ENCODE assay signal across 19 mouse cellular contexts in the genomic region with DNA sequence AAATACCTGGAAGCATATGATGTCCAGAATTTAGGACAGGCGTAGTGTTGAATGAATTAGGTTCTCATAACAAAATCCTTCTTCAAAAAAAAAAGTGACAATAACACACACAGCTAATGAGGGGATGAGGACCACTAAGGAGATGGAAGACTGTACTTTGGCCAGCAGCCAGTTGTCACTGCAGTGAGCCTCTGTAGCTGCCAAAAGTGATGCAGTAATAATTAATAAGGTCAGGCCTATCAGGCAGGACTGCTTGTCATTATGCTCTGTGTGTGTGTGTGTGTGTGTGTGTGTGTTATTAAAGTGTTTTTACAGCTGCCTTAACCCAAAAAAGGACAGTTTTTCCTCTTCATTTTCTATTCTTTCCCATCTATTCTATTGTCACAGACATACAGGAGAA.
DNase-seq lines count a peak whose midpoint lies in the region; ATAC-seq and TF ChIP-seq lines count a peak whose summit lies in the region.
"Had no signal": no experiment of that assay in that cellular context is flagged by ENCODE, and none has a peak within 500 bp of the region (broad histone marks: within the 10 kb centered on the region; RNA-seq: fewer than 3 reads in every experiment).

No protein-coding gene starts in this region.

- H3K9ac ChIP-seq in forebrain, embryonic 13.5 days: no peak overlapping the region
- no peak overlapping the region for H3K9ac ChIP-seq in neural tube, embryonic 14.5 days (replicated peaks; ENCODE audit: low read depth, low read length)
- no peak overlapping the region for H3K9ac ChIP-seq in neural tube, embryonic 15.5 days (replicated peaks)
- H3K9ac ChIP-seq in forebrain, postnatal 0 days: no peak overlapping the region
- H3K9ac ChIP-seq: embryonic facial prominence, embryonic 15.5 days; liver, embryonic 12.5 days; lung, embryonic 14.5 days; neural tube, embryonic 12.5 days had no signal

- no peak overlapping the region for H3K27ac ChIP-seq in forebrain, embryonic 13.5 days
- H3K27ac ChIP-seq in forebrain, embryonic 10.5 days: no peak overlapping the region
- no peak overlapping the region for H3K27ac ChIP-seq in neural tube, embryonic 14.5 days (ENCODE audit: low read depth, low read length)
- H3K27ac ChIP-seq in neural tube, embryonic 15.5 days (replicated peaks): no peak overlapping the region
- H3K27ac ChIP-seq in forebrain, postnatal 0 days (ENCODE audit: low read depth, low read length): no peak overlapping the region
- H3K27ac ChIP-seq: embryonic facial prominence, embryonic 15.5 days; liver, embryonic 12.5 days; macrophage; neural tube, embryonic 12.5 days had no signal

- no peak for TF ChIP-seq CTCF in forebrain, postnatal 0 days (IDR thresholded peaks at IDR 0.05; ENCODE audit: low read depth)

- WGBS in forebrain, embryonic 13.5 days: 48% methylated on average over 1 of the region's 1 CpGs
- 96% methylated on average over 1 of the region's 1 CpGs for WGBS in forebrain, embryonic 10.5 days
- WGBS in neural tube, embryonic 14.5 days: 67% methylated on average over 1 of the region's 1 CpGs
- WGBS in neural tube, embryonic 15.5 days: 67% methylated on average over 1 of the region's 1 CpGs
- 51% methylated on average over 1 of the region's 1 CpGs for WGBS in forebrain, postnatal 0 days

- H3K4me1 ChIP-seq in forebrain, embryonic 13.5 days: no peaks in the 10 kb centered on the region
- H3K4me1 ChIP-seq in forebrain, embryonic 10.5 days: no peaks in the 10 kb centered on the region
- no peaks in the 10 kb centered on the region for H3K4me1 ChIP-seq in neural tube, embryonic 14.5 days (ENCODE audit: control insufficient read depth, insufficient read depth, low read length)
- no peaks in the 10 kb centered on the region for H3K4me1 ChIP-seq in neural tube, embryonic 15.5 days
- H3K4me1 ChIP-seq in forebrain, postnatal 0 days (ENCODE audit: insufficient read depth): no peaks in the 10 kb centered on the region
- H3K4me1 ChIP-seq: embryonic facial prominence, embryonic 15.5 days; liver, embryonic 12.5 days; neural tube, embryonic 12.5 days had no signal

- no peaks in the 10 kb centered on the region for H3K9me3 ChIP-seq in forebrain, embryonic 13.5 days (replicated peaks)
- H3K9me3 ChIP-seq in forebrain, embryonic 10.5 days: no peaks in the 10 kb centered on the region
- no peaks in the 10 kb centered on the region for H3K9me3 ChIP-seq in neural tube, embryonic 14.5 days (ENCODE audit: control insufficient read depth, low read length)
- no peaks in the 10 kb centered on the region for H3K9me3 ChIP-seq in neural tube, embryonic 15.5 days (replicated peaks)
- no peaks in the 10 kb centered on the region for H3K9me3 ChIP-seq in forebrain, postnatal 0 days (ENCODE audit: low read length)
- H3K9me3 ChIP-seq: embryonic facial prominence, embryonic 15.5 days; liver, embryonic 12.5 days; neural tube, embryonic 12.5 days had no signal

- DNase-seq in forebrain, embryonic 10.5 days (ENCODE audit: extremely low spot score, low spot score): no peak
- peak; percentile 9 for DNase-seq in forebrain, postnatal 0 days
- DNase-seq in retina, postnatal 7 days (ENCODE audit: low read depth, low spot score): peak; percentile 5
- DNase-seq in lung, postnatal 36 days: no peak
- DNase-seq: adrenal gland, postnatal 36 days; embryo, embryonic 11 days; gastrocnemius, postnatal 10 days; kidney, adult 2 months; kidney, postnatal 25 days; lung, embryonic 14.5 days; thymus, postnatal 36 days had no signal

- H3K27me3 ChIP-seq in forebrain, embryonic 13.5 days: no peaks in the 10 kb centered on the region
- no peaks in the 10 kb centered on the region for H3K27me3 ChIP-seq in forebrain, embryonic 10.5 days (ENCODE audit: poor library complexity, severe bottlenecking)
- no peaks in the 10 kb centered on the region for H3K27me3 ChIP-seq in neural tube, embryonic 14.5 days (ENCODE audit: control insufficient read depth, insufficient read depth, low read length)
- H3K27me3 ChIP-seq in neural tube, embryonic 15.5 days (replicated peaks): no peaks in the 10 kb centered on the region
- no peaks in the 10 kb centered on the region for H3K27me3 ChIP-seq in forebrain, postnatal 0 days (ENCODE audit: insufficient read depth, low read length)
- H3K27me3 ChIP-seq: embryonic facial prominence, embryonic 15.5 days; liver, embryonic 12.5 days; neural tube, embryonic 12.5 days; Patski had no signal

- ATAC-seq in forebrain, embryonic 13.5 days: peak; percentile 85
- ATAC-seq in neural tube, embryonic 14.5 days (ENCODE audit: low read depth): peak; percentile 56; the same call in 1 of the 2 replicates
- no peak for ATAC-seq in neural tube, embryonic 15.5 days (ENCODE audit: low FRiP score)
- peak; percentile 48; the same call in 1 of the 2 replicates for ATAC-seq in forebrain, postnatal 0 days
- ATAC-seq: liver, embryonic 12.5 days; Patski had no signal

- no peak overlapping the region for H3K4me3 ChIP-seq in forebrain, embryonic 13.5 days
- H3K4me3 ChIP-seq in forebrain, embryonic 10.5 days: no peak overlapping the region
- H3K4me3 ChIP-seq in neural tube, embryonic 14.5 days (ENCODE audit: low read depth, low read length): no peak overlapping the region
- H3K4me3 ChIP-seq in neural tube, embryonic 15.5 days (replicated peaks): no peak overlapping the region
- no peak overlapping the region for H3K4me3 ChIP-seq in forebrain, postnatal 0 days (ENCODE audit: low read depth, low read length)
- H3K4me3 ChIP-seq: embryonic facial prominence, embryonic 15.5 days; liver, embryonic 12.5 days; neural tube, embryonic 12.5 days had no signal

- H3K4me2 ChIP-seq in forebrain, embryonic 13.5 days: no peak overlapping the region
- H3K4me2 ChIP-seq in neural tube, embryonic 14.5 days (ENCODE audit: low read depth, low read length): no peak overlapping the region
- no peak overlapping the region for H3K4me2 ChIP-seq in neural tube, embryonic 15.5 days
- H3K4me2 ChIP-seq in forebrain, postnatal 0 days (ENCODE audit: low read depth): no peak overlapping the region
- H3K4me2 ChIP-seq: embryonic facial prominence, embryonic 15.5 days; liver, embryonic 12.5 days; lung, embryonic 14.5 days; neural tube, embryonic 12.5 days had no signal

- H3K36me3 ChIP-seq in forebrain, embryonic 13.5 days (ENCODE audit: poor library complexity, severe bottlenecking): no peaks in the 10 kb centered on the region
- H3K36me3 ChIP-seq in forebrain, embryonic 10.5 days (replicated peaks): no peaks in the 10 kb centered on the region
- H3K36me3 ChIP-seq in neural tube, embryonic 14.5 days (ENCODE audit: control insufficient read depth, insufficient read depth, low read length): no peaks in the 10 kb centered on the region
- no peaks in the 10 kb centered on the region for H3K36me3 ChIP-seq in neural tube, embryonic 15.5 days
- no peaks in the 10 kb centered on the region for H3K36me3 ChIP-seq in forebrain, postnatal 0 days (ENCODE audit: insufficient read depth)
- H3K36me3 ChIP-seq: embryonic facial prominence, embryonic 15.5 days; liver, embryonic 12.5 days; neural tube, embryonic 12.5 days had no signal

Comparison
In these comparisons a context has a peak if more than half of its experiments do, and no peak if none do; other contexts are left out.
1. DNase-seq: peak in forebrain, postnatal 0 days (single experiment) and retina, postnatal 7 days (single experiment); none in forebrain, embryonic 10.5 days (single experiment) and lung, postnatal 36 days (single experiment).